Mouse (Mus musculus): ENCODE results near the gene Gm2056.
"Not testable (repeated sequence)": the region's sequence is repeated elsewhere in the genome, so short reads cannot be mapped to it uniquely, and the experiment has no call there.

Gm2056 gene

DNA sequence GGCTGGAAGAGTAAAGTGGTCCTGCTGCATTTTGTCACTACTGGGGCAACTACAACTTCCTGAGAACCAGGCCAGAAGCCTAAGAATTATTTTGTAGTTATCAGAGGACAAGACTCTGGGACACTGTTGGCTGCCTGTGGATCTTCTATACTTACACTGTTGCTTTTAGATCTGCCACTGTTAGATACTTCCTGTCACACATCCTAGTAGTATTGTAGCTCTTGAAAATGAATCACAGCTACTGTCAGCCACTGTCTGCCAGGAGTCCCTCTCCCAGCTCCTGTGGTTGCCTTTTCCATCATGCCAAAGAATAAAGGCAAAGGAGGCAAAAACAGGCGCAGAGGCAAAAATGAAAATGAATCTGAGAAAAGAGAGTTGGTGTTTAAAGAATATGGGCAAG is at the start of gene Gm2056:
Gm2056 (plus strand) TSS at position 301 of the 400 bp plus-strand sequence.
- peak; percentile 1 for DNase-seq (ENCODE audit: low read depth, low spot score)

DNA sequence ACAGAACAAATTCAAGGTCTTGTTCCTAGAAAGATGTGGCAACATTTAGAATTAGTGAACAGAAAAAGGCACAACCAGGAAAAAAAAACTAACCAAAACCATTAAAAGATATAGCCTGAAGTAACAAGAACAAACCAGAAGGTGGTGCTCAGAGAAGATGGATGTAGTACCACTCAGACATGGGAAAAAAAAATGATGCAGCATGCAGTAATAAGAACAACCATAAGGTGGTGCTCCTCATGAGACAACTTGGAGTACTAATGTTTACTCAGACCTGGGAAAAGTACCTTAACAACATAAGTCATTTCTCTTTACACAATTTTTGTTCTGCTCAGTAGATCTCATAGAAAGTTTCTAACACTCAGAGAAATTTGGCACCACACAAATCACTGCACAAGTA is 42.8 kb upstream of the Gm2056 start:
- peak; percentile 54 for DNase-seq (ENCODE audit: low read depth, low spot score)

DNA sequence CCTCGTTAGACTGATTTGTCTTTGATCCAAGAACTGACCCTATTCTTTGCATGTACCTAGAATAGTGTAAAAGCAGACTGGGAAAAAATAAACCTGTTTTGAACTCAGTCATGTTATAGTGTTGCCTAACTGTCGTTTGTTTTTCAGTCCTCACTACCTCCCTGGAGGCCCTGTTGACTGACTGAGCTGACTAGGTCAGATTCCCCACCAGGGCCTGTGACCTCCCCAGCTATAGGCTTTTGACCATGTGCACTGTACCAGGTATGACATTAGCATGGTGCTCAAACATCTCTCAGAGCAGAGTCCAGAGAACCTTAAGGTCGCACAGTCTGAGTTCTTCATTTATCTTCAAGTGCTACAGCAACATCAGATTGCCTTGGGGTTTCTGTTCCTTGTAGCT is 22.7 kb upstream of the Gm2056 start:
- DNase-seq (ENCODE audit: low read depth, low spot score): not testable (repeated sequence)

DNA sequence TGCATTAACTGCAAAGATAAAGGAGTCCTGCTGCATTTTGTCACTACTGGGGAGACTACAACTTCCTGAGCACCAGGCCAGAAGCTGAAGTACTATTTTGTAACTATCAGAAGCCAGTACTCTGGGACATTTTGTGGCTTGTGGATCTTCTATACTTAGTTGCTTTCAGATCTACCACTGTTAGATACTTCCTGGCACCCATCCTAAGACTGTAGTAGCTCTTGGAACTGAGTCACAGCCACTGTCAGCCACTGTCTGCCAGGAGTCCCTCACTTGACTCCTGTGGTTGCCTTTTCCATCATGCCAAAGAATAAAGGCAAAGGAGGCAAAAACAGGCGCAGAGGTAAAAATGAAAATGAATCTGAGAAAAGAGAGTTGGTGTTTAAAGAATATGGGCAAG is 15.3 kb upstream of the Gm2056 start, which contains the start of gene Gm2075:
Gm2075 (plus strand) TSS at position 301 of the 400 bp plus-strand sequence.
- DNase-seq (ENCODE audit: low read depth, low spot score): not testable (repeated sequence)

DNA sequence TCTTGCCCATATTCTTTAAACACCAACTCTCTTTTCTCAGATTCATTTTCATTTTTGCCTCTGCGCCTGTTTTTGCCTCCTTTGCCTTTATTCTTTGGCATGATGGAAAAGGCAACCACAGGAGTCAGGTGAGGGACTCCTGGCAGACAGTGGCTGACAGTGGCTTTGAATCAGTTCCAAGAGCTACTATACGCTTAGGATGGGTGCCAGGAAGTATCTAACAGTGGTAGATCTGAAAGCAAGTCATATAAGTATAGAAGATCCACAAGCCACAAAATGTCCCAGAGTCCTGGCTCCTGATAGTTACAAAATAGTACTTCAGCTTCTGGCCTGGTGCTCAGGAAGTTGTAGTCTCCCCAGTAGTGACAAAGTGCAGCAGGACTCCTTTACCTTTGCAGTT is 8.1 kb upstream of the Gm2056 start, which contains the start of gene Gm6803:
Gm6803 (minus strand) TSS at position 101 of the 400 bp plus-strand sequence.
- DNase-seq (ENCODE audit: low read depth, low spot score): not testable (repeated sequence)

DNA sequence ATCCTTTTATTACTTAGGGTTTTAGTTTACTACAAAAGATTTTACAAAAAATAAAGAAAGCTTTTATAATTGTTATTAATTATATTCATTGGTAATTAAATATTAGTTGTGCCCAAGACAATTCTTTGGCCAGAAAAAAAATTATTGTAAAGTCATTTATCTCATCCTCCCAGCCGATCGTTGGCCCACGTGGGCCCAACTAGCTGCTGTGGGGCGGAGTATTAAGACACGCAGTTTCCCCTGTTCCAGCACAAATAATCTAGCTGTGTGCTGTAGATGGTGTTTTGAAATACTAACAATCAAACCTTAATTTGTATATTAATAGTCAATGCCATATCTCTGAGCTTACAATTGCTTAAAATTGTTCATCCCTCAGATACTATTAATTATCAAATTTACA is 5.4 kb downstream of the Gm2056 start:
- DNase-seq (ENCODE audit: low read depth, low spot score): not testable (repeated sequence)

DNA sequence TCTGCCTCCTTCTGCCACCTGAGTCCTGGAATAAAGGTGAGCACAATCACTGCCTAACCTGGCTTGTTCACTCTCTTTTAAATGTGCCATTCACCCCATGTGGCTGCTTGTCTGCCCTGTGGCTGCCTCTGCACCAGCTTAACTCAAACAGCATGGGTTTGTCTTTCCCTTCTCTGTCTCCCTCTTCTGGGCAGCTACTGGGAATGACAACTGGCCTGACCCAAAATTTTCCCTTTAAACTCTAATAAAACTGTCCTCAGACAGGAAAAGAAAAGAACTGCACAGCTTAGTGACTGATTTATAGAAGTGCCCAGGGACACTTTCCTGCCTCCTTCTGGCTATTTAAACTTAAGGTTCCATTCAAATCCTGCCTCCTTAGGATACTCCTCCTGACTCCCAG is 12.3 kb downstream of the Gm2056 start:
- DNase-seq (ENCODE audit: low read depth, low spot score): peak; percentile 20

DNA sequence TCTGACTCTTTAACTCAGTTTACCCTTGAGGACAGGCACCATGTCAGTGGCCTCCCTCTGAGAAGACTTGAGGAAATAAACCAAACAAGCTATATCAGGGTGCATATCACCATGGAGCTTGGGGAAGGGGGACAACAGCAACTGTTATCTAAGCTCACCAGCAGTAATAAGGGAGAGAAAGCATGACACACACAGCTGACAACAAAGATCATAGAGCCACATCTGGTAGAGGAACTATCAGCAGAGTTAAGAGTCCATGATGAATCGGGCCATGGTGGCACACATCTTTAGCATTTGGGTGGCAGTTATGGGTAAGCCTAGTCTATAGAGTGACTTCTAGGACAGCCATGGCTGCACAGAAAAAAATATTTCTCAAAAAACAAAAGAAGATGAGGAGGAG is 12.9 kb downstream of the Gm2056 start:
- DNase-seq (ENCODE audit: low read depth, low spot score): not testable (repeated sequence)

DNA sequence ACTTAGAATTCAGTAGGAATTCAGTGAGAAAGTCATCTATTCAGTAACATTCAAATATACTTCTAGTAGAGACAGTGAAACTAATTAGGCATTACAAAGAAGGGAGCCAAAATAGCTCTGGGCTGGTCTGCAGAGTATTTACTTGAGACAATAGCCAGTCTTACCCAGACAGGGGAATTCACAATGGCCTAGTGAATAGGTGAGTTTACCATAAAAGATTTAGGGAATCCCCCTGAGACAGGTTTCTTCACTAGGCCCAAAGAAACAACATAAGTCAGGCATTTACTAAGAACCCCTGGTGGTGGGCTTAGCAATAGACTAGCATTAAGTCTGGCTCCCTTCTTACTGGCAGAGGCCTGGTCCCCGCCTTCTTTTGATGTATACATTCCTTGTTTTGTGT is 18.4 kb downstream of the Gm2056 start:
- not testable (repeated sequence) for DNase-seq (ENCODE audit: low read depth, low spot score)

Data from brain, adult 2 months (tissue).